Mouse (Mus musculus) cortical plate, adult 2 months (tissue): ENCODE results near the gene Lpp.

Experiments
- CTCF ChIP-seq: fragments of 200-500 bp; IDR thresholded peaks from 2 replicates; pipeline ENCODE4 v1.5.1; 2011; ENCODE audit warnings: mild to moderate bottlenecking, control low read depth, low read length; ENCODE audit not compliant: insufficient read depth; ENCODE audit errors: extremely low read depth
- POLR2A ChIP-seq: fragments of 200-500 bp; IDR thresholded peaks from 2 replicates; pipeline ENCODE4 v1.6.1; 2011; ENCODE audit warnings: mild to moderate bottlenecking, low read length, control low read depth; ENCODE audit not compliant: insufficient read depth; ENCODE audit errors: extremely low read depth

GRCm38 (mm10) chr16:24669718-24670460 is 276.6 kb downstream of the Lpp start:
- TF ChIP-seq CTCF (no peak), POLR2A (no peak)
